Mouse (Mus musculus) duodenum, adult 2 months (tissue): ENCODE measurements around the gene Wbp1. TPM values are rescaled to one million over a fixed set of nuclear protein-coding genes. Genes with fewer than 3 reads are reported as not detected.

ENCODE experiments used
- polyA plus RNA-seq: library from polyadenylated mRNA; depleted of rRNA; stranded (reverse); fragments of >200 nt; gene quantifications from 2 replicates; pipeline ENCODE4 v1.2.3, GENCODE M21; 2012; ENCODE audit warnings: low replicate concordance; rRNA removed

Wbp1 gene
- polyA plus RNA-seq, result 246 and 297 TPM in 2 replicates

GRCm38 (mm10) chr6:83120930-83121862 is at the start of gene Wbp1:
Gene Wbp1 (minus strand): TSS chr6:83121559.

DNA sequence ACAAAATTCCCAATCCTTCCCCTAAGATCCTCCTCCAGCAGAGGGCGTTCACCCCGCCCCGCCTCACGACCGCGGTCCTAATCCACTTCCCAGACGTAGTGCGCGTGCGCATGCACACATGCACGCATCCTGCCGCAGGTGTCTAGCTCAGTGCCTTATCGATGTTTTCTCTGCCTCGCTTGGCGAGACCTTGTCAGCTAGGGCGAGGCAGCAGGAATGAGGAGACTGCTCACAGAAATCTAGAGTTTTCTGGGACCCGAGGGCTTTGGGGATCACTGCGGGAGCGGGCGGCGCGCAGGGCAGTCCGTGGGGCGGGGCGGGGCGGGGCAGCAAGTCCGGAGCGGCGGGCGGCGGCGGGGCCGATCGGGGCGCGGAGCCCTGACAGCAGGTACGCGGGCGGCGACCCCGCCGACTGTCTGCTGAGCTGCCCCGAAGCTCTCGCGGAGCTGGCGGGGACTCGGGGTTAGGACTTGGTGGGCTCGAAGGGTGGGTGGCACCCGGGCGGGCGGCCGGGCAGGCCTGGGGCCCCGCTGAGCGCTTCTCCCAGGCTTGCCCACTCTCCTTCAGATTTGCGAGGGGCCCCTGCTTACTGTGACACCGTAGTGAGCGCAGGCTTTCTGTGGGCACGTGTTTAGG is 44.4 kb upstream of the Wbp1 start, which contains the start of gene Dctn1:
TSS of gene Dctn1 (plus strand) at position 314 of the 636 bp plus-strand sequence.

DNA sequence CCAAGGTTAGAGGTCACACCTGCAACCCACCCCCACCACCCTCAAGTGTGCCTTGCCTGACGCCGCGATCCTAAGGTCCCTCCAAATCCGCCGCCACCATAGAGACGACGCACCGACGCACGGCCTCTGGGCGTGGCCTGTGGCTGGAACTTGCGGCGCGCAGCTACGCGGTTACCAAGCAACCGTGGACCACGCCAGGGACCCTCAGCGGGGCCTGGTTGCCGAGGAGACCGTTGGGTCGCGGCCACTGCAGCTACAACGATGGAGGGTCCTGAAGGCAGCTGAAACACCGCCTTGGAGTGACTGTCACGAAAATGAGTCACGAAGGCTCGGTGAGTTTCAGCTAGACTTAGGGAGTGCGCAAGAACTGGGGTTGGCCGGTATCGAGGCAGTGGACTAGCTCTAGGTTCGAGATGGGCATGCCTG is 34.9 kb upstream of the Wbp1 start, which contains the start of the genes Wdr54 and 1700003E16Rik:
TSS of gene Wdr54 (minus strand) at position 139 of the 426 bp plus-strand sequence.
TSS of gene 1700003E16Rik (plus strand) at position 146 of the 426 bp plus-strand sequence.

GRCm38 (mm10) chr6:83134951-83135513 is 13.7 kb upstream of the Wbp1 start, which contains the start of gene Rtkn:
Gene Rtkn (plus strand): TSS chr6:83135463.

DNA sequence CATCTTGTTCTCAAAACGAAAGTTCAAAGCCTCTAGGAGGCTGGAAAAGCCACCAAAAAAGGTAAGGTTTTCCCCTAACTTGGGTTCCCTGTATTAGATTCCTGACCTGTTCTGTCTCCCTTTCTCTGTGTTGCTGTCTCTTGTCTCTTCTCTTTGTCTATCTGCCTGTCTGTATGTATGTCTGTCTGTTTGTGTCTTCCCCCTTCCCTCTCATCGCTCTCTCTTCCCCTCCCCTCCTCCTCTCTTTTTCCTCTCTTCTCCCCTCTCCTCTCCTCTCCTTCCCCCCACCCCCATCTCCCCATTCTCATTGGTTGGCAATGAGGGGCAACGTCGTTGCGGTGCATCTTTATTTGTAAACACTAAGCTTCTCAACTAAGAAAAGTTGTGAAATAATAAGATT is 4.0 kb upstream of the Wbp1 start, which contains the start of gene Ino80b:
TSS of gene Ino80b (minus strand) at position 101 of the 400 bp plus-strand sequence.

DNA sequence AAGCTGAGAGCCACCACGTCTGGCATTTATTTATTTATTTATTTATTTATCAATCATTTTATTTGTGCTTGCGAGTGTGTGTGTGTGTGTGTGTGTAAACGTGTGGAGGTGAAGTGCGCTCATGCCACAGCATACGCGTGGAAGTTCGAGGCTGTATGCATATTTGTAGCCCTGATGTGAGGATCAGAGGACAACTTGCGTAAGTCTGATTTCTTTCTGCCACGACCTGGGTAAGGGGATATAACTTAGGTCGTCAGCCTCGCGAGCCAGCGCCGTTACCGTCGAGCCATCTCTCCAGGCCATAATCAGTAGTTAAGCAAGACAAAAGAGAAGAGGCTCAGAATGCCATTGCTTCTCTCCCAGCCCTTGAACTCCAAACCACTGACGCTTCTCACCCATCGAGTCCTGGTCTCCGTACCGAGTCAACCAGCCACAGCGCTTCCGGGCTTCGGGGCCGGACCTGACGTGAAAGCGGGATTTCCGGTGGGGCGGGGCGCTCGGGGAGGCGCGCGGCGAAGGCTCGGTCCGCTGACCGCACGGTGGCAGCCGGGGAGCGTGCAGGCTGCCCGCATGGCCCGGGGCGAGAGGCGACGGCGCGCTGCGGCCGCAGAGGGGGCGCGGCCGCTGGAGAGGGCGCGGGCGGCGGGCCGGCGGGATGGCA is 6.2 kb downstream of the Wbp1 start, which contains the start of gene Mogs:
TSS of gene Mogs (plus strand) at position 486 of the 661 bp plus-strand sequence.

DNA sequence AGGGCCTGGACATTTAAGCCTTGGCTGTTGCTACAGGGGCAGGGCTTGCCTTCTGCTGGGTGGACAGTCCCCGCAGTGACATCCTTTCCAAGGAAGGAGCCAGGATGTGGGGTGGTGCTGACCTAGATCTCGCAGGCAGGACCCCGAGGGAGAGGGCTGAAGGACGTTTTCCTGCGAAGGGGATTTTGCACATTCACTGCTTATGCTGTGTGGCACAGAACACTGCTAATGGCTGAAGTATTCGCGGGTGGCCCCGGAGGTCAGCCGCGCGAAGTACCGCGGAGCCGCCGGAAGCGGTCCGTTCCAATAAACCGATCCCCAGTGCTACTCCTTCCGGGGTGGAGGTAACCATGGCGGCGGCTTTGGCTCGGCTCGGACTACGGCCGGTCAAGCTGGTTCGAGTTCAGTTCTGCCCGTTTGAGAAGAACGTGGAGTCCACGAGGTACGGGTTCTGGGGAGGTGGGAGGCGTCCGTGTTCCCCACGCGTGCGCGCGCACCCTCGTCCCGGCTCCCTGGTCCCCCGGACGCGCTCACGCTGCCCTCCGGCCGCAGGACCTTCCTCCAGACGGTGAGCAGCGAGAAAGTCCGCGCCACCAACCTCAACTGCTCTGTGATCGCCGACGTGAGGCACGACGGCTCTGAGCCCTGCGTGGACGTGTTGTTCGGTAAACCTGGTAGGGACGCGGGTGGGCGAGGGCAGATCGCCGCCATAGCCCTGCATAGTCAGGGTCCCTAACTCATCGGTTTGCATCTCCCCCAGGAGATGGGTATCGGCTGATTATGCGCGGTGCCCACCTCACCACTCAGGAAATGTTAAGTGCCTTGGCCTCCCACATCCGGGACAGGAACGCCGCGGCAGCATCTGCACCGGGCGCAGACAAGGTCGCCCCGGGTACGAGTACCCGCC is 12.3 kb downstream of the Wbp1 start, which contains the start of gene Mrpl53:
TSS of gene Mrpl53 (plus strand) at position 279 of the 907 bp plus-strand sequence.

GRCm38 (mm10) chr6:83101316-83101687 is 20.1 kb downstream of the Wbp1 start, which contains the start of the genes Ccdc142 and Gm42688:
Gene Ccdc142 (plus strand): TSS chr6:83101601.
Gene Gm42688 (plus strand): TSS chr6:83101617.

GRCm38 (mm10) chr6:83086121-83087035 is 35.0 kb downstream of the Wbp1 start, which contains the start of gene Lbx2:
Gene Lbx2 (plus strand): TSS chr6:83086367.

GRCm38 (mm10) chr6:83077630-83078323 is 43.6 kb downstream of the Wbp1 start, which contains the start of gene Pcgf1:
Gene Pcgf1 (plus strand): TSS chr6:83077869.

GRCm38 (mm10) chr6:83070247-83070310 is 51.3 kb downstream of the Wbp1 start, which contains the start of gene Tlx2:
Gene Tlx2 (minus strand): TSS chr6:83070293.

Other genes with a start within 250 kb of the Wbp1 start
- gene Sema4f, start 181.8 kb downstream of the Wbp1 start, polyA plus RNA-seq, result 0.37 and 0.41 TPM in 2 replicates
- 0.46 TPM in 1 of 2 replicates, not detected in the other for gene M1ap, start 174.7 kb downstream of the Wbp1 start, polyA plus RNA-seq
- gene Dok1, start 88.1 kb downstream of the Wbp1 start, polyA plus RNA-seq, result 5.2 and 5.9 TPM in 2 replicates
- 0.98 and 1.3 TPM in 2 replicates for gene Loxl3, start 87.4 kb downstream of the Wbp1 start, polyA plus RNA-seq
- gene Aup1, start 67.0 kb downstream of the Wbp1 start, polyA plus RNA-seq, result 823 and 950 TPM in 2 replicates
- gene Htra2, start 66.3 kb downstream of the Wbp1 start, polyA plus RNA-seq, result 24.9 and 33.2 TPM in 2 replicates
- gene Dqx1, start 63.7 kb downstream of the Wbp1 start, polyA plus RNA-seq, result 38.3 and 46.4 TPM in 2 replicates
- gene Tlx2, start 51.3 kb downstream of the Wbp1 start, polyA plus RNA-seq, result 6.0 and 9.6 TPM in 2 replicates
- gene Pcgf1, start 43.7 kb downstream of the Wbp1 start, polyA plus RNA-seq, result 6.3 and 8.7 TPM in 2 replicates
- 1.1 and 1.3 TPM in 2 replicates for gene Lbx2, start 35.2 kb downstream of the Wbp1 start, polyA plus RNA-seq
- 10.7 and 21.4 TPM in 2 replicates for gene Ccdc142, start 20.0 kb downstream of the Wbp1 start, polyA plus RNA-seq
- 5.3 and 7.2 TPM in 2 replicates for gene Gm42688, start 19.9 kb downstream of the Wbp1 start, polyA plus RNA-seq
- 55.7 and 58.1 TPM in 2 replicates for gene Mrpl53, start 12.5 kb downstream of the Wbp1 start, polyA plus RNA-seq
- 51.8 and 63.1 TPM in 2 replicates for gene Mogs, start 6.1 kb downstream of the Wbp1 start, polyA plus RNA-seq
- gene Ino80b, start 3.9 kb upstream of the Wbp1 start, polyA plus RNA-seq, result 48.4 and 118 TPM in 2 replicates
- gene Rtkn, start 13.9 kb upstream of the Wbp1 start, polyA plus RNA-seq, result 115 and 204 TPM in 2 replicates
- 1.0 and 1.3 TPM in 2 replicates for gene Wdr54, start 34.8 kb upstream of the Wbp1 start, polyA plus RNA-seq
- gene 1700003E16Rik, start 34.8 kb upstream of the Wbp1 start, polyA plus RNA-seq, result 0.15 and 0.22 TPM in 2 replicates
- 119 and 175 TPM in 2 replicates for gene Dctn1, start 44.4 kb upstream of the Wbp1 start, polyA plus RNA-seq
- 31.0 and 32.6 TPM in 2 replicates for gene Slc4a5, start 98.3 kb upstream of the Wbp1 start, polyA plus RNA-seq
- gene Mthfd2, start 204.3 kb upstream of the Wbp1 start, polyA plus RNA-seq, result 1.2 and 4.1 TPM in 2 replicates
- gene Mob1a, start 204.5 kb upstream of the Wbp1 start, polyA plus RNA-seq, result 14.7 and 20.9 TPM in 2 replicates
- 11.9 and 186 TPM in 2 replicates for gene Bola3, start 227.6 kb upstream of the Wbp1 start, polyA plus RNA-seq